Mouse (Mus musculus) bone marrow, adult 2 months (tissue): Measurements from ENCODE around the gene Ppm1e. TPM values are rescaled to one million over a fixed set of nuclear protein-coding genes. Genes with fewer than 3 reads are reported as not detected.

Experiments used
- H3K27ac ChIP-seq: fragments of 200-500 bp; 2 replicates; pipeline ENCODE4 v1.5.1; 2012; ENCODE audit warnings: low read depth, mild to moderate bottlenecking, control low read depth, inconsistent platforms, low read length; ENCODE audit not compliant: control insufficient read depth, poor library complexity, insufficient read depth
- H3K4me1 ChIP-seq: fragments of 200-500 bp; 2 replicates; pipeline ENCODE4 v1.6.1; 2011; ENCODE audit warnings: low read length; ENCODE audit not compliant: control insufficient read depth, insufficient read depth
- H3K4me3 ChIP-seq: fragments of 200-500 bp; replicated peaks from 2 replicates; pipeline ENCODE3; 2011; ENCODE audit warnings: mild to moderate bottlenecking, low read depth, low read length, control low read depth; ENCODE audit not compliant: control insufficient read depth
- CTCF ChIP-seq: fragments of 200-500 bp; IDR thresholded peaks from 2 replicates; pipeline ENCODE4 v1.5.1; 2011; ENCODE audit warnings: low read length, control low read depth; ENCODE audit not compliant: control insufficient read depth, insufficient read depth
- POLR2A ChIP-seq: fragments of 200-500 bp; IDR thresholded peaks from 2 replicates; pipeline ENCODE4 v1.6.1; 2011; ENCODE audit warnings: low read depth, mild to moderate bottlenecking, control low read depth, low read length, borderline replicate concordance; ENCODE audit not compliant: control insufficient read depth
- WGBS: fragments of 180-500 bp; shearing (Covaris S2); methylation state at CpG from one replicate; pipeline ENCODE4 v1.1.7; 2018; 5-methylcytosine and 5-hydroxymethylcytosine counted together
- polyA plus RNA-seq: library from polyadenylated mRNA; stranded (reverse); fragments of >200 nt; gene quantifications from 2 replicates; pipeline ENCODE4 v1.2.4, GENCODE M21; 2011; ENCODE audit warnings: low replicate concordance; ENCODE audit not compliant: missing spikeins, insufficient read depth, insufficient read length

Ppm1e gene
- polyA plus RNA-seq, 1 experiment = 2.9 TPM

GRCm38 (mm10) chr11:87254149-87254548, 104.7 kb downstream of the Ppm1e start:
- Histone ChIP-seq H3K4me3 (no peak overlapping the region), H3K4me1 (no peaks in the 10 kb centered on the region; the same call in 1 of the 2 replicates), H3K27ac (no peak overlapping the region)
- TF ChIP-seq POLR2A (no peak), CTCF (no peak)
- 43% methylated on average over 5 of the region's 5 CpGs for WGBS

- no peak overlapping the region for H3K4me3 ChIP-seq
- H3K27ac ChIP-seq = no peak overlapping the region
- TF ChIP-seq POLR2A = no peak
- no peak for TF ChIP-seq CTCF
- 85% methylated on average over 6 of the region's 6 CpGs for WGBS
- no peaks in the 10 kb centered on the region for H3K4me1 ChIP-seq
Measured at GRCm38 (mm10) chr11:87253294-87253693, 105.5 kb downstream of the Ppm1e start.

- H3K27ac ChIP-seq = no peak overlapping the region
- H3K4me1 ChIP-seq = no peaks in the 10 kb centered on the region
- 81% methylated on average over 6 of the region's 6 CpGs for WGBS
- H3K4me3 ChIP-seq = no peak overlapping the region
- TF ChIP-seq CTCF = no peak
- no peak for TF ChIP-seq POLR2A
Measured at GRCm38 (mm10) chr11:87250132-87250531, 108.7 kb downstream of the Ppm1e start.

- Histone ChIP-seq H3K4me3 (no peak overlapping the region), H3K4me1 (no peaks in the 10 kb centered on the region), H3K27ac (no peak overlapping the region)
- WGBS = 90% methylated on average over 5 of the region's 5 CpGs
- no peak for TF ChIP-seq CTCF
- no peak for TF ChIP-seq POLR2A
Measured at GRCm38 (mm10) chr11:87247494-87247866, 111.3 kb downstream of the Ppm1e start.

GRCm38 (mm10) chr11:87246724-87247493, 111.9 kb downstream of the Ppm1e start:
- Histone ChIP-seq H3K27ac (no peak overlapping the region), H3K4me1 (no peaks in the 10 kb centered on the region), H3K4me3 (no peak overlapping the region)
- no peak for TF ChIP-seq POLR2A
- no peak for TF ChIP-seq CTCF
- WGBS = 75% methylated on average over 9 of the region's 9 CpGs

- H3K27ac ChIP-seq = no peak overlapping the region
Measured at GRCm38 (mm10) chr11:87246107-87246651, 112.6 kb downstream of the Ppm1e start.

GRCm38 (mm10) chr11:87245171-87245840, 113.5 kb downstream of the Ppm1e start:
- TF ChIP-seq CTCF (no peak), POLR2A (no peak)
- Histone ChIP-seq H3K4me3 (no peak overlapping the region), H3K4me1 (no peaks in the 10 kb centered on the region), H3K27ac (no peak overlapping the region)
- WGBS = 14% methylated on average over 9 of the region's 9 CpGs

More at GRCm38 (mm10) chr11:87246107-87246651, 112.6 kb downstream of the Ppm1e start:
- Histone ChIP-seq H3K4me1 (no peaks in the 10 kb centered on the region), H3K4me3 (no peak overlapping the region)
- TF ChIP-seq POLR2A = no peak
- no peak for TF ChIP-seq CTCF
- 69% methylated on average over 4 of the region's 4 CpGs for whole genome bisulfite sequencing

GRCm38 (mm10) chr11:87241256-87241655, 117.6 kb downstream of the Ppm1e start:
- Histone ChIP-seq H3K4me1 (no peaks in the 10 kb centered on the region), H3K4me3 (no peak overlapping the region), H3K27ac (no peak overlapping the region)
- TF ChIP-seq CTCF (no peak), POLR2A (no peak)
- 85% methylated on average over 7 of the region's 7 CpGs for WGBS
